Mouse (Mus musculus) lung, postnatal 0 days (tissue): ENCODE data around the gene Dnmt3b.

Experiments used
- CTCF ChIP-seq: IDR thresholded peaks from 2 replicates; pipeline ENCODE4 v1.5.1; 2016; ENCODE audit warnings: antibody characterized with exemption, mild to moderate bottlenecking
- EP300 ChIP-seq: IDR thresholded peaks from 2 replicates; pipeline ENCODE4 v1.6.1; 2016; ENCODE audit warnings: antibody characterized with exemption, mild to moderate bottlenecking, control low read depth

GRCm38 (mm10) chr2:153609548-153609947 is 39.7 kb upstream of the Dnmt3b start:
- TF ChIP-seq CTCF (peak; percentile 96), EP300 (no peak)
